Mouse (Mus musculus) testis, postnatal 10 days (tissue): ENCODE measurements around the gene Tmem164.
A peak's percentile ranks its signal among the peaks of the same experiment; 100 is the strongest.

Source experiments
- DNase-seq: peaks from one replicate; pipeline ENCODE4 v3.0.0; 2021; ENCODE audit warnings: low spot score

Tmem164 gene

GRCm38 (mm10) chrX:142829267-142829666 is 148.1 kb downstream of the Tmem164 start:
- no peak for DNase-seq

DNA sequence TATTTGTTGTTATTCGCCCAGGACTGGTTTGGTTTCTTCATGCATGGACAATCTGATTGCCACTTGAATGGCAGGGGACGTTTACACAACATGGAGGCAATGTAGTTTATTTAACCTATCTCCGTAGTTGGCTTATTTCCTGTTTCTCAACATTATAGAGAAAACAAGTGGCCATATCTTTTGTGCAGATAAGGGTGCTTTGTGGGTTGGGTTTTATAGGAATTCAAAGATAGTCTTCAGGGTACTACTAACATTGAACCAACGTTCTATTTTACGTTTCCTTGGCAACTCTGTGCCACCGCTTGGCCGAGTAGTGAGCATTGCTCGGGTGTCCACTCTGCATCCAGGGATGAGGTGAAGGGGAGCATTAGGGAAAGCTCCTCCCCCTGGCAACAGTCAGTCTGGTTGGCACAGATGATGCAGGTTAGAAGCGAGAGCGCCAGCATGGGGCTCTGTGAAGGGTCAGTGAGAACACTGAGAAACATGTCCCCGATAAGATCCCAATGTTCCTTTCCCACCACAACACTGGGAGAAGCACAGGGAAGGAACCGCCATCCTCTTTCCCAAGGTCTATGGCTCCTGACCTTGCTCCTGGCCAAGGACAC is 148.8 kb downstream of the Tmem164 start:
- no peak for DNase-seq

DNA sequence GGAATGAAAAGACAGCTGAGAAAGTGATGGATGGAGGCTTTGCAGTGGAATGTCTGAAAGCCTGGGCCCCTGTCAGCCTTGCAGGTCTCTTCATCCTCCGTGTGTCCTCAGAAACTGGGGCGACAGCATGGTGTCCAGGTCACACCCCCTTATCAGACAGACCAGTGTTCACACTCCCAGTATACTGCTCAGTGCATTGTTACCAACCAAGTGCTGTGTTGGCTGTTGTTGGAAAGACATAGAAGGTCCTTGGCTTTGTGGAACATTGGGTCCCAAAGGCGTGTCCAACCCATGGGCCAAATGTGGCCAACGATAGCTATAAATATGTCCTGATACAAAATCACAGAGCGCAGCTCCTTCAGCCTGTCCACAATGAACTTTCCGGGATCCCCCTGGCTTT is 149.4 kb downstream of the Tmem164 start:
- no peak for DNase-seq

GRCm38 (mm10) chrX:142832221-142832620 is 151.0 kb downstream of the Tmem164 start:
- no peak for DNase-seq

DNA sequence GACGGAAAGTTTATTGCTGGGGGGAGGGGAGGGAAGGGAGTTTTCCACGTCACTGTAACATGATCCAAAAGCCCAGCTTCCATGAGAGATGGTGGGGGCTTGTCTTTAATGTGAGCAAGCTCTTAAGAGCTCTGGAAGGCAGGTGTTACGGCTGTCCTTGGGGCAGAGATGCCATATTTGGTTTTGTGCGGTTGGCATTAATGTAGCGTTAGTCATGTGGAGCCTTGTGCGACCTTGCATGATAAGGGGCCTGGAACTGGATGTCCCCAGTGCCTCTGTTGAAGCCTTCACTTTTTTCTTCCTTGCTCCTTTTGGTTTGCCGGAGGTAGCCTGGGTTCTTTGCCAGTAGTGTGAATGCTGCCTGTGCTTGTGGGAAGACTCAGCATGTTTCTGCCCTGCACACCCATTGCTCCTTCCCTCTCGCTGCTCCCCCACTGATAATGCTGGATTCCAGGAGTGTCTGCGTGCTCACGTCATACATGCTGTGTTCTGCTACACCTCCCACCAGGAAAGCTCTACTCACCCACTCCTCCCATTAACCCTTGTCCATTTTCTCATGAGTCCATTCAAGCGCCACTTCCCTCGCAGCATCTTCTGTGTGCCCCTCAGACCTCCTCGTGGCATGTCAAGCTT is 152.1 kb downstream of the Tmem164 start:
- no peak for DNase-seq

- no peak for DNase-seq
These were observed 153.6 kb downstream of the Tmem164 start for GRCm38 (mm10) chrX:142834807-142835206.

DNA sequence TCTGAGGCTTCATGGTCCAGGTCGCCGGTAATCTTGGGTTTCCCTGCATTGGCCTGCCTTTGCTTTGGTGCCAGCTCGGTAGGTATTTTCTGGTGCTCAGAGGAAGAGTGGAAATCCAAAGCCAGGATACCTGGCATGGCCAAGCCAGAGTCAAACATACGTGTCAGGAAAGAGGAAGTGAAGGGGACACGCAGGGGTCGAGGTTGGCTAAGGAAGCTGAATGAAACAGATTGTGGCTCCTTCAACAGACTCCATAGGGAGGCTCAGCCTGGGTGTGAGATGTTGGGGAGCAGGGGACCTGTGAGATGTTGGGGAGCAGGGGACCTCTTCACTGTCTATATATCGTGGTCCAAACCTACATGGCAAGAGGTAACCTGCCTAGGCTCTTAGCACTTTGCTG is 155.2 kb downstream of the Tmem164 start:
- no peak for DNase-seq

- no peak for DNase-seq
These were observed 156.1 kb downstream of the Tmem164 start for GRCm38 (mm10) chrX:142837316-142837715.

DNA sequence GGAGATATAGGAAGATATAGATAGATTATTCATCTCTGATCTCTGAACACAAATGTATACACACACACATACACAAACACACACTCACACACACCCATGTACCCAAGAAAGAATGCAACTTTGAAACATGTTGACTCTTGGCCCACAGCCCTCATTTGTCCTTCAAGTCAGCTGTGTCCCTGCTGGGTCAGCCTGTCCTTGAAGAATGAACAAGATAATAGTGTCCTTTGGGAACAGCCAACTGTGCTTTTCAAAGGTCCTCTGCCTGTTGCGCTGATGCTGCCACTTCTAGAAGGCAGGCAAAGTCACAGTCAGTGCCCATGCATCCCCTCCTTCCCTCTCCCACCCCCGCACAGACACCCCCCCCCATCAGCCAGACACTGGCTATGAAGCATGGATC is 157.6 kb downstream of the Tmem164 start:
- DNase-seq = no peak

GRCm38 (mm10) chrX:142839411-142839810 is 158.2 kb downstream of the Tmem164 start:
- no peak for DNase-seq

DNA sequence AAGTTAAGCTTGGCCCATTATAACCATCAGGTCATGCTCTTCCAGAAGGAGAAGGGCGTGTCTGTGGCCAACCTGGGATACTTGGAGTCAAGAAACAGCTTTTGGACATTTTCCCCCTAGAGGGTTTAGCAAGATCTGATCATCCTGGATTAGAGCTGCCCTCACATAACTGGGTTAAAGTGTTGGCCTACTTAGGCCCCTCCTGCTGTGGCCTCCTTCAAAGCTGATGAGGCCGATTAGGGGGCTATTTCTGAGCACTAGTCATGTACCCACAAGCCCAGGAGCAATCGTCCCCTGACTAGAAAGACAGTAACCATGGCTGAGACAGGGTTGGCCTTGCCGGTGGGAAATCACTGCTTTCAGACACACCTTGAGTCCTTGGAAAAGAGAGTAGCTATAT is 160.7 kb downstream of the Tmem164 start:
- DNase-seq = no peak

DNA sequence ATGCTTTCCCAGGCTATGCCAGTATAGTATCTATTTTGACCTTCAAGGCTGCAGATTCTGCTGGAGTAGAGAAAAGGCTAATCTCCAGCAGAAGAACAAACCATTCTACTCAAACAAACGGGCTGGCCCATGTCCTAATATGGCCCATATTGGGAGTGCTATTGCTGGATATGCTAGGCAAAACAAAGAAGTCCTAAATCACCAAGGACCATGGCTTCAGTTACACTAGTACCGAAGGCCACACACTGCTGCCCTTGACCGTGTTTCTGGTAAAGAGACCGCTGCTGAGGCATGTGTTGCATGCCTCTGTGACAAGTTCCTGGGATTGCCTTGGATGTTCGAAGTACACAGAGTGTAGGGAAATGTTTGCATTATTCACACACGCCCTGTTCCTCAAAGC is 165.1 kb downstream of the Tmem164 start:
- DNase-seq = peak; percentile 39

DNA sequence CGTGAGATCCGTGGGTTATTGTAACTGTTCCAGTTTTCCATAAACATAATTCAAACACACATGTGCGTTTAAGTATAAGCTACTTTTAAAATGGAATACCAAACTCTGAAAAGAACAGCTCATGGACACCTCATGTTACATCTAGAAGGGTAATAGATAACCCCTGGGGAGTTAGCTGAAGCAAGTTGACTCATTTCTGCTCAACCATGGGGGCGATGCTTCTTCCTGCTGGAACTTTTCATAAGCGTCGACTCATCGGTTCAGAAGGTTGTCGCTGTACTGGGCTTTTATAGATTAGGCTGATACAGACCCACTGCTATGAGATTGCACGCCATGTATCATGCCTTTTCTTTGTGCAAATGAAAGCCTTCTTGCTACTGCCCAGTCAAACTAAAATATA is 166.8 kb downstream of the Tmem164 start:
- DNase-seq = no peak

- no peak for DNase-seq
These were observed 188.6 kb downstream of the Tmem164 start for GRCm38 (mm10) chrX:142869844-142870243.

- no peak for DNase-seq
These were observed 201.0 kb downstream of the Tmem164 start for GRCm38 (mm10) chrX:142882255-142882654.

GRCm38 (mm10) chrX:142883593-142883992 is 202.4 kb downstream of the Tmem164 start:
- DNase-seq = no peak

GRCm38 (mm10) chrX:142885962-142886361 is 204.8 kb downstream of the Tmem164 start:
- DNase-seq = no peak
